Mouse (Mus musculus) midbrain, postnatal 0 days (tissue): ENCODE measurements around the gene Jazf1. TPM values are rescaled to one million over a fixed set of nuclear protein-coding genes. Genes with fewer than 3 reads are reported as not detected.

Experiments
- ATAC-seq: fragments of 200-750 bp; cut with Nextera tagmentation; 2 replicates; pipeline ENCODE4 v1.8.0; 2017; ENCODE audit warnings: moderate number of reproducible peaks, mild to moderate bottlenecking, moderate TSS enrichment, moderate library complexity; ENCODE audit not compliant: low FRiP score
- DNase-seq: peaks from one replicate; pipeline ENCODE4 v3.0.0-alpha.2; 2015; ENCODE audit warnings: low spot score
- H3K27ac ChIP-seq: fragments of 300-500 bp; sonication (generic); 2 replicates; pipeline ENCODE4 v1.5.1; 2014; ENCODE audit warnings: low read depth, mild to moderate bottlenecking, low read length, mixed read lengths
- H3K27me3 ChIP-seq: fragments of 300-500 bp; sonication (generic); 2 replicates; pipeline ENCODE4 v1.6.1; 2014; ENCODE audit warnings: low read length, control low read depth, mixed read lengths; ENCODE audit not compliant: insufficient read depth
- H3K36me3 ChIP-seq: fragments of 300-500 bp; sonication (generic); 2 replicates; pipeline ENCODE4 v1.6.1; 2014; ENCODE audit warnings: low read length, control low read depth, mixed read lengths; ENCODE audit not compliant: insufficient read depth
- H3K4me1 ChIP-seq: fragments of 300-500 bp; sonication (generic); 2 replicates; pipeline ENCODE4 v1.6.1; 2014; ENCODE audit warnings: mild to moderate bottlenecking, control low read depth, antibody characterized with exemption, low read length, mixed read lengths; ENCODE audit not compliant: insufficient read depth
- H3K4me2 ChIP-seq: fragments of 300-500 bp; sonication (generic); 2 replicates; pipeline ENCODE4 v1.6.1; 2014; ENCODE audit warnings: low read depth, mild to moderate bottlenecking, low read length, mixed read lengths; ENCODE audit not compliant: poor library complexity, severe bottlenecking
- H3K4me3 ChIP-seq: fragments of 300-500 bp; sonication (generic); 2 replicates; pipeline ENCODE4 v1.5.1; 2014; ENCODE audit warnings: low read depth, mild to moderate bottlenecking, low read length, moderate library complexity
- H3K9ac ChIP-seq: fragments of 300-500 bp; sonication (generic); replicated peaks from 2 replicates; pipeline ENCODE4 v1.6.1; 2014; ENCODE audit warnings: mild to moderate bottlenecking, low read length, moderate library complexity, mixed read lengths; ENCODE audit not compliant: poor library complexity, severe bottlenecking
- H3K9me3 ChIP-seq: fragments of 300-500 bp; sonication (generic); 2 replicates; pipeline ENCODE4 v1.6.1; 2016; ENCODE audit warnings: low read length, control low read depth
- CTCF ChIP-seq: IDR thresholded peaks from 2 replicates; pipeline ENCODE4 v1.5.1; 2016; ENCODE audit warnings: antibody characterized with exemption, mild to moderate bottlenecking
- WGBS: fragments of 180-500 bp; shearing (Covaris S2); extraction: QIAGEN DNeasy Blood & Tissue Kit; methylation state at CpG from one replicate; pipeline ENCODE4 v1.1.7; 2014; 5-methylcytosine and 5-hydroxymethylcytosine counted together
- polyA plus RNA-seq: library from polyadenylated mRNA; unstranded; fragments of >200 nt; fragmentation: Nextera tagmentation; extraction: Ambion mirVana; gene quantifications from 2 replicates; pipeline ENCODE4 v1.2.1, GENCODE M21; 2015
- total RNA-seq: library from RNA; depleted of rRNA; stranded (reverse); fragments of >200 nt; gene quantifications from 2 replicates; pipeline ENCODE4 v1.2.3, GENCODE M21; 2014

Jazf1 gene
- total and polyA plus RNA-seq, 2 experiments from 2014 or later, result 44.4 to 79.7 TPM

DNA sequence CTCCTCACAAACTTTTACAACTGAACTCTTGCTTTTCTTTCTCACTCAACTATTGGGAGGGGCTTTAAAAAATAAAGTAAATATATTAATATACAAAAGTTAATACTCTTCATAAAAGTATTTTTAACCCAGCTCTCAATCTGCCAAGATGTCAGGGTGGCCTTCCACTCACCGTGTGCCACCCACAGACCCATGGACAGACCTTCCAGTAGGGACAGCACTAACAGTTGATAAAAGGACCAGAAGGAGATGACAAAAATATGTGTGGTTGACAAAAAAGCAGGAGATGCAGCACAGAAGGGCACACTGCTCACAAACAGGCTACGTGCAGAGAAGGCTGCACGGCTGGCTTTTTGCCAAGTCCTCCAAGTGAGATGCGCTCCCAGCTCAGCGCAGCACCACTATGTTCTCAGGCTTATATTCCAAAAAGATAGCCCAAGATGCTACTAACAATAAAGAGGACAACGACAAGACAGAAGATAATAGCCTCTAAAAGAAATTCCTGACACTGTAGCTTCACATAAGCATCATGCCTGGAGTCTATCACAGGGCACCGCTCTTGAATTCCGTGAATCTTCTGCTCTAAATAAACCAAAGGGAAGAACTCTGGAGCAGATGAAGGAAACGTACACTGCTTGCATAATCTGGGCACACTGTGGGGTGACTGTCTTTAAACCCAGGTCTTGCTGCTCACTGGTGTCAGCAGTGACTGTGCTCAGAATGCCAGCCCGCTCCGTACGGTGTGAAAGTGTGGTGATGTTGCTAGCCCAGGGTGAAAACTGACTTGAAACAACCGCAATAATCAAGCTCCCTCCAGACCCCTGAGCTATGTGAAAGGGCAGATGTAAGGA lies 104.4 kb downstream of the Jazf1 start:
- no peaks in the 10 kb centered on the region for H3K36me3 ChIP-seq
- no peak overlapping the region for H3K27ac ChIP-seq
- 53% methylated on average over 13 of the region's 13 CpGs for WGBS
- no peaks in the 10 kb centered on the region for H3K27me3 ChIP-seq
- no peak overlapping the region for H3K4me3 ChIP-seq
- ATAC-seq (no peak), DNase-seq (peak; percentile 63)
- H3K4me2 ChIP-seq, result no peak overlapping the region
- H3K9ac ChIP-seq, result no peak overlapping the region; the same call in 1 of the 2 replicates
- no peaks in the 10 kb centered on the region for H3K9me3 ChIP-seq
- peaks cover 16% of the 10 kb centered on the region; the same call in 1 of the 2 replicates for H3K4me1 ChIP-seq
- no peak for TF ChIP-seq CTCF

DNA sequence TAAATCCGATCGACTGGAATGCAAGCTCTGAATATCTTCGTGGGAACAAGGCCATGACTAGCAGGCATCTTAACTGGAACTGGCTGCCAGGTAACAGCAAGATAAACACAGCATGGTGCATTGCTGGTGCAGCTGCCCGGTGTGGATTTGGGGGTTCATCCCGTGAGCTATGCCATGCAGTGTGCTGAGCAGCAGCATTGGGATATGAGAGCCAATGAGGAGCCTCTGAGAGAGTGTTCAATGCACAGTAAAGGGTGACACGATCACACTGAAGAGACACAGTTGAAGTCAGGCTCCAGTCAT lies 105.0 kb downstream of the Jazf1 start:
- WGBS, result 49% methylated on average over 6 of the region's 6 CpGs
- peaks cover 16% of the 10 kb centered on the region; the same call in 1 of the 2 replicates for H3K4me1 ChIP-seq
- DNase-seq, result no peak
- H3K4me3 ChIP-seq, result no peak overlapping the region
- no peaks in the 10 kb centered on the region for H3K27me3 ChIP-seq
- H3K9me3 ChIP-seq, result no peaks in the 10 kb centered on the region
- H3K36me3 ChIP-seq, result no peaks in the 10 kb centered on the region
- no peak for TF ChIP-seq CTCF
- H3K27ac ChIP-seq, result no peak overlapping the region
- ATAC-seq, result no peak; the same call in 1 of the 2 replicates
- H3K4me2 ChIP-seq, result no peak overlapping the region
- no peak overlapping the region for H3K9ac ChIP-seq

DNA sequence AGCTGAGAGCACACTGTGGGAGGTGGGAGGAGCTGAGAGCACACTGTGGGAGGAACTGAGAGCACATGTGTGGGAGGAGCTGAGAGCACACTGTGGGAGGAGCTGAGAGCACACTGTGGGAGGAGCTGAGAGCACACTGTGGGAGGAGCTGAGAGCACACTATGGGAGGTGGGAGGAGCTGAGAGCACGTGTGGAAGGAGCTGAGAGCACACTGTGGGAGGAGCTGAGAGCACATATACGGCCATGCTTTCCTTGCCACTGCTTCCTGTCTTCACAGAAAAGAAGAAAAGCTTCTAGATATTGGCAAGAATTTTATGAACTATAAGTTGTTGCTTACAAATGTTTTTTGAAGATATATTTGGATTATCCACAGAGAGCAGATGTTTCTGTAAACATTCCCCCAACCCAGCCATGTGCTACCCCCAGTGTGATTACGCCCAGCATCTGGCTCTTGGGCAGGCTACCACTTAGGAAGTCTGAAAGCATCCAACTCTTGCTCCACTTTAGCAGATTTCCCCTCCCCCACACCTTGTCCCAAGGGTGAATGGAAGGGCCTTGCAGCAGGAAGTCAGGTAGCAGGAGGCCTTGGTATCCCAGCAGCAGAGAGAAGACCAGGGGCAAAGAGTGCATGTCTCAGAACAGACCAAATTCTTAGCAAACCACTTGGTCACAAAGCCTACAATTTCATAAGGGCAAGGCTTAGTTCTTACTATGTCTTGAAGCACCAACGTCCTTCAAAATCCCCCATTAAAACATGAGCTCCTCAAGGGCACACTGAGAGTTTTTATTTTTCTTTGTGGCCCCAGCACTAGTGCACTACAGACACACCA lies 105.6 kb downstream of the Jazf1 start:
- ATAC-seq, result no peak
- Histone ChIP-seq H3K4me2 (no peak overlapping the region), H3K9ac (no peak overlapping the region), H3K9me3 (no peaks in the 10 kb centered on the region), H3K27me3 (no peaks in the 10 kb centered on the region), H3K36me3 (no peaks in the 10 kb centered on the region), H3K4me3 (no peak overlapping the region), H3K4me1 (peaks cover 16% of the 10 kb centered on the region; the same call in 1 of the 2 replicates), H3K27ac (no peak overlapping the region)
- no peak for DNase-seq
- 63% methylated on average over 4 of the region's 4 CpGs for WGBS
- no peak for TF ChIP-seq CTCF

GRCm38 (mm10) chr6:52961660-52962490 lies 106.6 kb downstream of the Jazf1 start:
- H3K27ac ChIP-seq, result no peak overlapping the region

GRCm38 (mm10) chr6:52957730-52958129 lies 110.7 kb downstream of the Jazf1 start:
- DNase-seq (peak; percentile 69), ATAC-seq (no peak)
- Histone ChIP-seq H3K4me1 (0 out of 2 replicates have a peak, but pooled peaks cover under 1% of the 10 kb centered on the region), H3K9me3 (no peaks in the 10 kb centered on the region), H3K4me2 (no peak overlapping the region), H3K9ac (no peak overlapping the region), H3K36me3 (no peaks in the 10 kb centered on the region), H3K27ac (no peak overlapping the region), H3K27me3 (no peaks in the 10 kb centered on the region), H3K4me3 (no peak overlapping the region)
- TF ChIP-seq CTCF, result peak; percentile 92
- 10% methylated on average over 4 of the region's 4 CpGs for WGBS

More at GRCm38 (mm10) chr6:52961660-52962490, 106.6 kb downstream of the Jazf1 start:
- no peak for TF ChIP-seq CTCF
- WGBS, result 66% methylated on average over 6 of the region's 6 CpGs
- DNase-seq (no peak), ATAC-seq (no peak)
- Histone ChIP-seq H3K27me3 (no peaks in the 10 kb centered on the region), H3K4me3 (no peak overlapping the region), H3K4me2 (no peak overlapping the region), H3K36me3 (no peaks in the 10 kb centered on the region), H3K9ac (no peak overlapping the region), H3K4me1 (peaks cover 16% of the 10 kb centered on the region; the same call in 1 of the 2 replicates), H3K9me3 (no peaks in the 10 kb centered on the region)
